Mouse (Mus musculus): ENCODE data around the gene Vmn1r64. TPM values are rescaled to one million over a fixed set of nuclear protein-coding genes. Genes with fewer than 3 reads are reported as not detected.
"Not testable (repeated sequence)": the region's sequence is repeated elsewhere in the genome, so short reads cannot be mapped to it uniquely, and the experiment has no call there.

The Vmn1r64 gene
- polyA plus RNA-seq (2016; fragmentation: Nextera tagmentation; extraction: Ambion mirVana), result not detected in 2 replicates

DNA sequence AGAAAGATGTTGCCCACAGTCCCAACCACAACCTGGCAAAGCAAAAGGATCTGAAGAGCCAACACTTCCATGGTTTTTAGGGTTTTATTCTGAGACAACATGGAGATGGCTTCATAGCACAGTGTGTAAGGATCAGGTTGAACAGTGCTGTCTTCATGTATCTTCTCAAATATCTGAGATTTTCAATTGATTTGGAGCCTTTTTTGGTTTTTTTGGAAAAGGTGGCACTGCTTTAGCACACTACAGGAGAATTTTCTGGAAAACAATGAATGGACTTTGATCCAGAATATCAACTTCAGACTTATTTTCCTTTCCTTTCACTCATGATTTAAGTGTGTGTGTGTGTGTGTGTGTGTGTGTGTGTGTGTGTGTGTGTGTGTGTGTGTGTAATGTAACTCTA is at the start of gene Vmn1r64:
Gene Vmn1r64 (minus strand): TSS at position 101 of the 400 bp plus-strand sequence.
- DNase-seq (ENCODE audit: low spot score), result no peak
- Histone ChIP-seq H3K36me3 (replicated peaks) (no peaks in the 10 kb centered on the region), H3K27me3 (replicated peaks; ENCODE audit: low read depth, poor library complexity, severe bottlenecking) (no peaks in the 10 kb centered on the region), H3K4me3 (no peak within 1 kb of the TSS), H3K9me3 (peaks cover 62% of the 10 kb centered on the region), H3K4me1 (no peaks in the 10 kb centered on the region), H3K27ac (replicated peaks) (no peak within 1 kb of the TSS)

DNA sequence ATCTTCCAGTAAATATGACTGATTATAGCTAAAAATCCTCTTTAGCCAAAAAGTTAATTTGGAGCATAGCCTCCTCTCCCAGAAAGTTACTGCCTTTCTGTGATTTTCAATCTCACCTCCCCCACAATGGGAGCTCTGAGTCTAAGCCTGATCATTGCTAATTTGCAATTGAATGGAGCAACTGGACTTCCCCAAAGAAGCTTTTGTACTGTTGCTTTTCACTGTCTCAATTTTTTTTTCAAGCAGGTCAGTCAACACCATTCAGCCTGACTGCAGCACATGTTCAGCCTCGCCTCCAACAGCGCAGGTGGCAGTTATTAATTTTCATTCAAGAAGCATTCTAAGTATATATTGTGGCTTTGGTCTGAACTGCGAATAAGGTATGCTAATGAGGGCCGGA is 14.9 kb upstream of the Vmn1r64 start:
- Histone ChIP-seq H3K27ac (replicated peaks) (no peak overlapping the region), H3K27me3 (replicated peaks; ENCODE audit: low read depth, poor library complexity, severe bottlenecking) (no peaks in the 10 kb centered on the region), H3K36me3 (replicated peaks) (no peaks in the 10 kb centered on the region), H3K4me3 (no peak overlapping the region), H3K9me3 (peaks cover 63% of the 10 kb centered on the region), H3K4me1 (no peaks in the 10 kb centered on the region)
- WGBS, result 91% methylated on average over 4 of the region's 4 CpGs
- DNase-seq (ENCODE audit: low spot score), result no peak

DNA sequence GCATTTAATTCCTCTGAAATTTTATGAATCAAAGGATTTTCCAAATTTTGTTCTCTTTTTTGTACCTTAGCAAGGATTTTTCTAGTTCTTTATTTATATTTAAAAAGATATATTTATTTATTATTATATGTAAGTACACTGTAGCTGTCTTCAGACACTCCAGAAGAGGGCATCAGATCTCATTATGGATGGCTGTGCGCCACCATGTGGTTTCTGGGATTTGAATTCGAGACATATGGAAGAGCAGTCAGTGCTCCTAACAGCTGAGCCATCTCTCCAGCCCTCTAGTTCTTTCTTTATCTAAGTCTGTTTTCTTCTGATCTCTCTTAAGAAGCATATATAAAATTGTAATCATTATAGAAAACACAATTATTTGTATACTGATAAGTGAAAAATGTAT is 12.9 kb upstream of the Vmn1r64 start:
- DNase-seq (ENCODE audit: low spot score); H3K36me3 ChIP-seq (replicated peaks); H3K27me3 ChIP-seq (replicated peaks; ENCODE audit: low read depth, poor library complexity, severe bottlenecking); H3K4me1 ChIP-seq; H3K4me3 ChIP-seq; H3K27ac ChIP-seq (replicated peaks): not testable (repeated sequence)
- 77% methylated on average over 2 of the region's 2 CpGs for WGBS
- H3K9me3 ChIP-seq, result peaks cover 63% of the 10 kb centered on the region

Other genes with a start within 250 kb of the Vmn1r64 start
- gene Vmn1r62, start 210.9 kb downstream of the Vmn1r64 start, polyA plus RNA-seq (2016; fragmentation: Nextera tagmentation; extraction: Ambion mirVana), result not detected in 2 replicates
- not detected in 2 replicates for gene Vmn1r63, start 79.1 kb downstream of the Vmn1r64 start, polyA plus RNA-seq (2016; fragmentation: Nextera tagmentation; extraction: Ambion mirVana)
- not detected in 2 replicates for gene Vmn1r65, start 126.5 kb upstream of the Vmn1r64 start, polyA plus RNA-seq (2016; fragmentation: Nextera tagmentation; extraction: Ambion mirVana)
- 0.05 TPM in 1 of 2 replicates, not detected in the other for gene Nlrp4c, start 160.6 kb upstream of the Vmn1r64 start, polyA plus RNA-seq (2016; fragmentation: Nextera tagmentation; extraction: Ambion mirVana)